Mouse (Mus musculus) liver, embryonic 11.5 days (tissue): ENCODE results near the gene Slc24a1. TPM values are rescaled to one million over a fixed set of nuclear protein-coding genes. Genes with fewer than 3 reads are reported as not detected.
A peak's percentile ranks its signal among the peaks of the same experiment; 100 is the strongest.

Experiments
- ATAC-seq: fragments of 200-750 bp; cut with Nextera tagmentation; replicated peaks from 2 replicates; pipeline ENCODE4 v1.8.0; 2017; ENCODE audit warnings: moderate number of reproducible peaks, mild to moderate bottlenecking, moderate TSS enrichment, moderate library complexity; ENCODE audit not compliant: low FRiP score
- DNase-seq: peaks from one replicate; pipeline ENCODE4 v3.0.0-alpha.2; 2017; ENCODE audit warnings: low spot score
- H3K27ac ChIP-seq: fragments of 300-500 bp; sonication (generic); 2 replicates; pipeline ENCODE4 v1.5.1; 2014; ENCODE audit warnings: mild to moderate bottlenecking, low read depth, low read length, control low read depth
- H3K27me3 ChIP-seq: fragments of 300-500 bp; sonication (generic); replicated peaks from 2 replicates; pipeline ENCODE4 v1.6.1; 2014; ENCODE audit warnings: low read length, mixed read lengths; ENCODE audit not compliant: control insufficient read depth, insufficient read depth
- H3K36me3 ChIP-seq: fragments of 300-500 bp; sonication (generic); 2 replicates; pipeline ENCODE4 v1.6.1; 2014; ENCODE audit warnings: mild to moderate bottlenecking, low read length, moderate library complexity, mixed read lengths; ENCODE audit not compliant: control insufficient read depth, insufficient read depth
- H3K4me1 ChIP-seq: fragments of 300-500 bp; sonication (generic); replicated peaks from 2 replicates; pipeline ENCODE4 v1.6.1; 2014; ENCODE audit warnings: low read length, mixed read lengths; ENCODE audit not compliant: control insufficient read depth, insufficient read depth
- H3K4me2 ChIP-seq: fragments of 300-500 bp; sonication (generic); 2 replicates; pipeline ENCODE4 v1.6.1; 2014; ENCODE audit warnings: mild to moderate bottlenecking, control low read depth, moderate library complexity
- H3K4me3 ChIP-seq: fragments of 300-500 bp; sonication (generic); 2 replicates; pipeline ENCODE4 v1.5.1; 2014; ENCODE audit warnings: low read depth, low read length, control low read depth
- H3K9ac ChIP-seq: fragments of 300-500 bp; sonication (generic); 2 replicates; pipeline ENCODE4 v1.6.1; 2014; ENCODE audit warnings: low read depth, low read length, control low read depth
- H3K9me3 ChIP-seq: fragments of 300-500 bp; sonication (generic); 2 replicates; pipeline ENCODE4 v1.6.1; 2016; ENCODE audit warnings: low read length, inconsistent platforms, mixed read lengths; ENCODE audit not compliant: control insufficient read depth
- WGBS: fragments of 180-500 bp; shearing (Covaris S2); extraction: QIAGEN DNeasy Blood & Tissue Kit; methylation state at CpG from one replicate; pipeline ENCODE4 v1.1.7; 2014; 5-methylcytosine and 5-hydroxymethylcytosine counted together
- polyA plus RNA-seq: library from polyadenylated mRNA; unstranded; fragments of >200 nt; fragmentation: Nextera tagmentation; extraction: Ambion mirVana; gene quantifications from 2 replicates; pipeline ENCODE4 v1.2.1, GENCODE M21; 2014

Gene Slc24a1
- polyA plus RNA-seq, 1 experiment from 2014 or later: 0.04 TPM

- Histone ChIP-seq H3K9ac (no peak overlapping the region), H3K27ac (peak overlapping the region; percentile 28; the same call in 1 of the 2 replicates), H3K27me3 (no peaks in the 10 kb centered on the region), H3K4me3 (no peak overlapping the region), H3K9me3 (no peaks in the 10 kb centered on the region), H3K4me2 (peak overlapping the region; percentile 42), H3K4me1 (peaks cover 39% of the 10 kb centered on the region), H3K36me3 (no peaks in the 10 kb centered on the region)
- WGBS: 46% methylated on average over 15 of the region's 15 CpGs
- ATAC-seq (peak; percentile 75), DNase-seq (no peak)
Measured at GRCm38 (mm10) chr9:64934015-64934754, 17.2 kb downstream of the Slc24a1 start.

GRCm38 (mm10) chr9:64931751-64932610, 19.4 kb downstream of the Slc24a1 start:
- Histone ChIP-seq H3K27me3 (no peaks in the 10 kb centered on the region), H3K9me3 (no peaks in the 10 kb centered on the region), H3K36me3 (no peaks in the 10 kb centered on the region), H3K4me3 (no peak overlapping the region), H3K9ac (no peak overlapping the region), H3K4me2 (peak overlapping the region; percentile 33), H3K27ac (peak overlapping the region; percentile 45; the same call in 1 of the 2 replicates), H3K4me1 (peaks cover 34% of the 10 kb centered on the region)
- peak; percentile 69 for ATAC-seq
- 41% methylated on average over 7 of the region's 7 CpGs for WGBS
- DNase-seq: no peak

- Histone ChIP-seq H3K4me3 (no peak overlapping the region), H3K9me3 (no peaks in the 10 kb centered on the region), H3K27ac (peak overlapping the region; percentile 23; the same call in 1 of the 2 replicates), H3K4me1 (peaks cover 33% of the 10 kb centered on the region), H3K36me3 (no peaks in the 10 kb centered on the region), H3K9ac (no peak overlapping the region), H3K27me3 (no peaks in the 10 kb centered on the region), H3K4me2 (no peak overlapping the region)
- ATAC-seq (no peak), DNase-seq (no peak)
- 75% methylated on average over 4 of the region's 4 CpGs for WGBS
Measured at GRCm38 (mm10) chr9:64930256-64930655, 21.2 kb downstream of the Slc24a1 start.

DNA sequence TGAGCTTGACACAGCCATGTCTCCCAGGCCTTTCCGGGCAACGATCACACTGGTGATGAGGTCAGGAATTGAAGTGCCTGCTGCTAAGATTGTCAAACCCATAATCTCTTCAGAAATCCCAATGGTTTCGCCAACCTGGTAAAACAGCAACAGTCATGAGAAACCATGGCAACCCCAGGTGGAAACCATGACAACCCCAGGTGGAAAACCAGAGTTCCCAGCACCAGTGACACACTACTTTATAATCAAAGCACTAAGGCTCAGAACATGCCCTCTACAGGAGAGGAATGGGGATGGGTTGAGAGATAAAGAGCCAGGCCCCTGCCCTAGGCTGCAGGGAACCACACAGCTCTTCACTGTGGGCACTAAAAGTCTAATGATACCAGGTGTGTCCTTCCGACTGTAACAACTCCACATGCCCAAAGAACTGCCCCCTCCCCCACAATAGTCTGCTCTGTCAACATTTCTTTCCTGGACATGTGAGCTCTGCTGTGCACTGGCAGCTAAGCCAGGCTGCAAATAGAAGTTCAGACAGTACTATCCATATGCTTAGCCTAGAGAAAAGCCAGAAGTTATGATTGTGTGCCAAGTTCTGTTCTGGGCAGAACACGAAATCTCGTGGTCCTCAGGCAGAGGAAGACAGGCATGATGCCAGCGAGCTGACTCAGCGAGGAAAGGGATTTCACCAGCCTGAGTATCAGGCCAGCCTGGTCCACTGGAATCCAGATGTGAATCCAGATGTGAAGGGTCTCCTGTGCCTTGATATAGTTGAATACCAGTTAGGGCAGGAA, 25.0 kb downstream of the Slc24a1 start:
- H3K4me3 ChIP-seq: no peak overlapping the region
- no peaks in the 10 kb centered on the region for H3K27me3 ChIP-seq
- no peak overlapping the region for H3K9ac ChIP-seq
- ATAC-seq: no peak
- no peak overlapping the region for H3K4me2 ChIP-seq
- no peak for DNase-seq
- H3K27ac ChIP-seq: no peak overlapping the region
- 76% methylated on average over 8 of the region's 8 CpGs for WGBS
- peaks cover 5% of the 10 kb centered on the region for H3K4me1 ChIP-seq
- H3K36me3 ChIP-seq: no peaks in the 10 kb centered on the region
- H3K9me3 ChIP-seq: no peaks in the 10 kb centered on the region

DNA sequence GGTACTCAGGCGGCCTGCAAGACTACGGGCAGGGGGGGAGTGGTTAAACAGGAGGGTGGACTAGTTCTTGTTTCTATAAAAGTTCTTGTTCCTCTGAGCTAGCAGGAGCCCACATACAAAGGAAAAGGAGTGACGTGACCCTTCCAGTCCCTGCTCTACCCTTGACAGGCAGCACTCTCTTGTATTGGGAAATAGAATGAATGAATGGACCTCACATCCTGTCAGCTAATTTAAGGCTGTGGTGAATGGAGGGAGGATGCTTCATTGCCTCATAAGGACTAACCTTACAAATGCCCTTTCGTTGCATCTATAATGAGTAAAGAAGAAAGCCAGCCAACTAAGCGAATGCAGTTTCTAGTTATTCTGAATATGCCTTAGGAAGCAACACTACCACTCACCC, 25.6 kb downstream of the Slc24a1 start:
- H3K27ac ChIP-seq: no peak overlapping the region
- ATAC-seq: no peak
- WGBS: 70% methylated on average over 5 of the region's 5 CpGs

DNA sequence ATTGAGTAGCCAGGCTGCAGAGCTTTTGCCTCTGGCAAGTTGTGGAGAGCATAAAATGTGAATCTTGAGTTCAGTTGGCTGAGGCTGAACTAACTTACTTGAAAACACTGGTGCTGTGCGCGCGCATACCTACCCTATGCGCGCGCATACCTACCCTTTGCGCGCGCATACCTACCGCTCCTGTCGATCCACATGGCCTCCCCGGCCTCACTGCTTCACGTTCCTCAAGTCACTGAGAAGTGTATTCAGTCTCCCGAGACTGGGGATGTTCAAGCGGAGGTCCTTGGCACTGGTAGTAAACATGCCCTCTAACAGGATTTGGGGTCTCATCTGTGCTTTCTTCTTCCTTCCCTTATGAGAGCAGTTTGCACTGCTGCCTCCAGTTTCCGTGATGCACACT, 32.8 kb downstream of the Slc24a1 start:
- Histone ChIP-seq H3K9ac (peak overlapping the region; percentile 35), H3K9me3 (no peaks in the 10 kb centered on the region), H3K4me3 (peak overlapping the region; percentile 47), H3K27ac (0 out of 2 replicates have a peak overlapping the region, but pooled peaks have one; percentile 45), H3K4me2 (peak overlapping the region; percentile 56), H3K36me3 (peaks cover 6% of the 10 kb centered on the region), H3K27me3 (no peaks in the 10 kb centered on the region), H3K4me1 (no peaks in the 10 kb centered on the region)
- WGBS: 52% methylated on average over 16 of the region's 16 CpGs
- peak; percentile 58; the same call in 1 of the 2 replicates for ATAC-seq
- peak; percentile 67 for DNase-seq

More for the DNA sequence above, 25.6 kb downstream of the Slc24a1 start:
- H3K4me3 ChIP-seq: no peak overlapping the region
- DNase-seq: no peak
- peaks cover 3% of the 10 kb centered on the region for H3K4me1 ChIP-seq
- no peaks in the 10 kb centered on the region for H3K9me3 ChIP-seq
- H3K36me3 ChIP-seq: no peaks in the 10 kb centered on the region
- H3K4me2 ChIP-seq: no peak overlapping the region
- H3K9ac ChIP-seq: no peak overlapping the region
- H3K27me3 ChIP-seq: no peaks in the 10 kb centered on the region

- 78% methylated on average over 4 of the region's 4 CpGs for WGBS
- Histone ChIP-seq H3K36me3 (peaks cover 16% of the 10 kb centered on the region), H3K9me3 (no peaks in the 10 kb centered on the region)
Measured at GRCm38 (mm10) chr9:64914629-64915028, 36.8 kb downstream of the Slc24a1 start.

GRCm38 (mm10) chr9:64913973-64914372, 37.4 kb downstream of the Slc24a1 start:
- Histone ChIP-seq H3K4me2 (no peak overlapping the region), H3K27me3 (no peaks in the 10 kb centered on the region), H3K27ac (no peak overlapping the region), H3K9me3 (no peaks in the 10 kb centered on the region), H3K36me3 (peaks cover 16% of the 10 kb centered on the region), H3K4me1 (no peaks in the 10 kb centered on the region), H3K4me3 (no peak overlapping the region), H3K9ac (no peak overlapping the region)
- WGBS: 88% methylated on average over 2 of the region's 2 CpGs
- ATAC-seq (no peak), DNase-seq (no peak)

More at GRCm38 (mm10) chr9:64914629-64915028, 36.8 kb downstream of the Slc24a1 start:
- H3K4me1 ChIP-seq: no peaks in the 10 kb centered on the region
- DNase-seq (no peak), ATAC-seq (no peak)
- H3K4me3 ChIP-seq: no peak overlapping the region
- H3K27me3 ChIP-seq: no peaks in the 10 kb centered on the region
- H3K4me2 ChIP-seq: no peak overlapping the region
- no peak overlapping the region for H3K27ac ChIP-seq
- H3K9ac ChIP-seq: no peak overlapping the region
